Mouse (Mus musculus) stomach, embryonic 14.5 days (tissue): ENCODE measurements around the gene Ins2. TPM values are rescaled to one million over a fixed set of nuclear protein-coding genes. Genes with fewer than 3 reads are reported as not detected.

ENCODE experiments used
- ATAC-seq: fragments of 200-750 bp; cut with Nextera tagmentation; 2 replicates; pipeline ENCODE4 v1.8.0; 2017; ENCODE audit warnings: low read depth, moderate TSS enrichment; ENCODE audit not compliant: insufficient number of reproducible peaks, insufficient read depth, low FRiP score
- H3K27ac ChIP-seq: fragments of 300-500 bp; sonication (generic); 2 replicates; pipeline ENCODE4 v1.5.1; 2014; ENCODE audit warnings: mild to moderate bottlenecking, low read length, moderate library complexity, mixed read lengths
- H3K27me3 ChIP-seq: fragments of 300-500 bp; sonication (generic); 2 replicates; pipeline ENCODE4 v1.6.1; 2014; ENCODE audit warnings: low read length, control low read depth, mixed read lengths; ENCODE audit not compliant: control insufficient read depth, insufficient read depth
- H3K36me3 ChIP-seq: fragments of 300-500 bp; sonication (generic); 2 replicates; pipeline ENCODE4 v1.6.1; 2014; ENCODE audit warnings: mild to moderate bottlenecking, control low read depth, low read length, moderate library complexity, mixed read lengths; ENCODE audit not compliant: control insufficient read depth, insufficient read depth
- H3K4me1 ChIP-seq: fragments of 300-500 bp; sonication (generic); 2 replicates; pipeline ENCODE4 v1.6.1; 2014; ENCODE audit warnings: low read length, control low read depth, mixed read lengths; ENCODE audit not compliant: control insufficient read depth, insufficient read depth
- H3K4me2 ChIP-seq: fragments of 300-500 bp; sonication (generic); replicated peaks from 2 replicates; pipeline ENCODE4 v1.6.1; 2014; ENCODE audit warnings: low read depth, low read length, control low read depth
- H3K4me3 ChIP-seq: fragments of 300-500 bp; sonication (generic); 2 replicates; pipeline ENCODE4 v1.5.1; 2014; ENCODE audit warnings: low read depth, low read length, control low read depth
- H3K9ac ChIP-seq: fragments of 300-500 bp; sonication (generic); replicated peaks from 2 replicates; pipeline ENCODE4 v1.6.1; 2014; ENCODE audit warnings: low read depth, mild to moderate bottlenecking, control low read depth, low read length, moderate library complexity, mixed read lengths
- H3K9me3 ChIP-seq: fragments of 300-500 bp; sonication (generic); 2 replicates; pipeline ENCODE4 v1.6.1; 2016; ENCODE audit warnings: low read depth, low read length, control low read depth; ENCODE audit not compliant: control insufficient read depth
- WGBS: fragments of 180-500 bp; shearing (Covaris S2); extraction: QIAGEN DNeasy Blood & Tissue Kit; methylation state at CpG from one replicate; pipeline ENCODE4 v1.1.7; 2014; 5-methylcytosine and 5-hydroxymethylcytosine counted together
- polyA plus RNA-seq: library from polyadenylated mRNA; unstranded; fragments of >200 nt; fragmentation: Nextera tagmentation; extraction: Ambion mirVana; gene quantifications from 2 replicates; pipeline ENCODE4 v1.2.1, GENCODE M21; 2014

Ins2 gene
- polyA plus RNA-seq, 1 experiment from 2014 or later: not detected

DNA sequence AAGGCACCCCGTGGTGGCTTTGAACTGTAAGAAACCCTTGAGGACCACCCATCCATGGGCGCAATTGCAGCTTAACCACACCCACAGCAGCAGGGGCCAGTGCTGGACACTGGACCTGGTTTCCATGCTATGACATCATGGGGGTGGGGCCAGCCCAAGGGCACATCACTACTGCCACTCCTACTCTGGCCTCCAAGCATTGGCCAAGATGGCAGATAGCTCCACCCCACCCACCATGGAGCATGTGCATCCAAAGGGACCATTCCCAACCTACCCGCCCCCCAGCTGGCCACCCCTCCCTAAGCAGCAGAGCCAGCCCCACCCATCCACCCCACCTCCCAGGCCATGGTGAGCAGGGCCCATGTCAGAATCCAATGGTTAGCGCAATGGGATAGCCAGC is 87.1 kb downstream of the Ins2 start:
- H3K36me3 ChIP-seq: peaks cover 26% of the 10 kb centered on the region
- H3K9me3 ChIP-seq: no peaks in the 10 kb centered on the region
- peak overlapping the region; percentile 77; the same call in 1 of the 2 replicates for H3K27ac ChIP-seq
- peak overlapping the region; percentile 57 for H3K4me2 ChIP-seq
- H3K4me1 ChIP-seq: no peaks in the 10 kb centered on the region
- 27% methylated on average over 4 of the region's 4 CpGs for WGBS
- peak overlapping the region; percentile 63; the same call in 1 of the 2 replicates for H3K9ac ChIP-seq
- peaks cover 27% of the 10 kb centered on the region; the same call in 1 of the 2 replicates for H3K27me3 ChIP-seq
- ATAC-seq: peak; percentile 50; the same call in 1 of the 2 replicates
- H3K4me3 ChIP-seq: peak overlapping the region; percentile 59

DNA sequence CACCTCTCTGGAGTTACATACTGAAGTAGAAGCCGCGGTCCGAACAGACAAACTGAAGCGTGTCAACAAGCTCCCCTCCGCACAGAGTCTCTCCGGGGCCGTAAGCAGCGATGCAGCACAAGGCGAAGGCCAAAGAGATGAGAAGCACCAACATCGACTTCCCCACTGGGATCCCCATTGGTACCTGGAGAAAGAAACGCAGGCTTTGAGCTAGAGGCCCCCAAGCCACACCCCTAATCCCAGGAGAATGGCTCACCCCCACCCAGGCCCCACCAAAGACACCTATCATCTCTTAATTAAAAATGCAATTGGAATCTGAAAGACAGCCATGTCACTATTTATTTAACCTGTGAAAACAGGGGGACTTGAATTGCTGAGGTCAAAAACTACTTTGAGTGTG is 87.5 kb downstream of the Ins2 start:
- WGBS: 14% methylated on average over 11 of the region's 11 CpGs
- no peaks in the 10 kb centered on the region for H3K9me3 ChIP-seq
- peaks cover 27% of the 10 kb centered on the region; the same call in 1 of the 2 replicates for H3K27me3 ChIP-seq
- peaks cover 26% of the 10 kb centered on the region for H3K36me3 ChIP-seq
- no peak for ATAC-seq
- H3K27ac ChIP-seq: peak overlapping the region; percentile 15; the same call in 1 of the 2 replicates
- H3K4me2 ChIP-seq: peak overlapping the region; percentile 57
- peak overlapping the region; percentile 59 for H3K4me3 ChIP-seq
- H3K4me1 ChIP-seq: no peaks in the 10 kb centered on the region
- peak overlapping the region; percentile 63; the same call in 1 of the 2 replicates for H3K9ac ChIP-seq

DNA sequence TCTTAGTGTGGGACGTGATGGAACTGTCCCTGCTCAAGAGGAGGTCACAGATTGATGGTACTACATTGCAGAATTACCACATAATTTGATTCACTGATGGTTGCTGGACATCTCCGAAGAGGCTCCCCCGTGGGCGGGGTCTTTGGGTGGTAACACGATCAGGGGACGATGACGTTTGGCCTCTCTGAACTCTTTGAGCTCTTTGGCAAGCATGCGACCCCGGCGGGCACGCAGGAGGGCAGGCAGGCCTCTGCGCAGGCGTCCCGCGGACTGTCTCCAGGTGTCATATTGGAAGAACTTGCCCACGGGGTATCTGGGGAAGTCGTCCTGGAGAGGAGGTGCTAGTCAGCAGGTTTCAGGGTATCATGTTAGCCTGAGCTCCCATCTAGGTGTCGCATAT is 89.5 kb downstream of the Ins2 start:
- WGBS: 17% methylated on average over 18 of the region's 18 CpGs
- no peak for ATAC-seq
- peak overlapping the region; percentile 59; the same call in 1 of the 2 replicates for H3K4me3 ChIP-seq
- H3K27ac ChIP-seq: no peak overlapping the region
- no peak overlapping the region for H3K9ac ChIP-seq
- H3K4me1 ChIP-seq: no peaks in the 10 kb centered on the region
- H3K4me2 ChIP-seq: peak overlapping the region; percentile 57; the same call in 1 of the 2 replicates
- 0 out of 2 replicates have a peak, but pooled peaks cover 23% of the 10 kb centered on the region for H3K27me3 ChIP-seq
- no peaks in the 10 kb centered on the region for H3K9me3 ChIP-seq
- H3K36me3 ChIP-seq: peaks cover 26% of the 10 kb centered on the region

DNA sequence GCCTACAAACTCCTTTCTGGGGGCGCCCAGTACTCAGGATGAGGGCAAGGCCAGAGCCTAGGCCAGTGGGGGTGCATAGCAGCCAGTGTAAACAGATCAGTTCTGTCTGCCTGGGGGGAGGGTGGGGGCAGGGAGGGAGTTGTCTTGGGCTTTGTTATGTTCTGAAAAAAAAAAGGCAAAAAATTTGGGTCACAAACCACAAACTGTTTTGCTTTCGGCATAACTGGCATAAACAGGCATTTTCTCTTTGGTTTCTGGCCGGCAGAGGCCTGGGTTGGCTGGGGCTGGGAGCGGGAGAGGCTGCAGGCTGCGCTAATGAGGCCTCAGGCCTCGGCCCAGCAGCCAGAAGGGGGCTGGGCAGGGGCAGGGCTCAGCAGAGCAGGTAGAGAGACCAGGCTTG is 96.5 kb downstream of the Ins2 start:
- Histone ChIP-seq H3K9me3 (no peaks in the 10 kb centered on the region), H3K27me3 (no peaks in the 10 kb centered on the region), H3K27ac (no peak overlapping the region), H3K4me2 (no peak overlapping the region), H3K4me1 (no peaks in the 10 kb centered on the region), H3K9ac (no peak overlapping the region), H3K4me3 (no peak overlapping the region), H3K36me3 (peaks cover 3% of the 10 kb centered on the region)
- WGBS: 32% methylated on average over 6 of the region's 6 CpGs
- peak; percentile 39; the same call in 1 of the 2 replicates for ATAC-seq

DNA sequence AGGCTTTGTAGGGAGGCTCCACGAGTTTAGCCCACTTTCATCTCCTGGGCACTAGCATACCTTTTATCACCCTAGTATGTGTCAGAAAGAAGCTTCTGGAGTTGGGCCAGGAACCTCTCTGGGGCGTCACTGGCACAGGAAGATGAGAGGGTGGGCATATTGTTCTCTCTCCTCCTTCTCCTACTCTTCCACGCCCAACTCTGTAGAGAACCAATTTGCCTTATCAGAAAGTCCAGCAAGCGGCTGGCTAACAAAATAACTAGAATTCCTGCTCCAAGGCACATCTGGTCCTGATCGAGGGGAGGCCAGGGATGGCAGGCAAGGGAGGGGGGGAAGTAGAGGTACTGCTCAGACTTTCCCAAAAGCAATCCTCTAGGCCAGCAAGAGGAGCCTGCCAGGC is 98.1 kb downstream of the Ins2 start:
- no peak for ATAC-seq
- WGBS: 31% methylated on average over 5 of the region's 5 CpGs
- H3K4me2 ChIP-seq: no peak overlapping the region
- H3K4me3 ChIP-seq: no peak overlapping the region
- H3K4me1 ChIP-seq: no peaks in the 10 kb centered on the region
- H3K9ac ChIP-seq: no peak overlapping the region
- H3K27ac ChIP-seq: no peak overlapping the region
- no peaks in the 10 kb centered on the region for H3K36me3 ChIP-seq
- no peaks in the 10 kb centered on the region for H3K27me3 ChIP-seq
- no peaks in the 10 kb centered on the region for H3K9me3 ChIP-seq

DNA sequence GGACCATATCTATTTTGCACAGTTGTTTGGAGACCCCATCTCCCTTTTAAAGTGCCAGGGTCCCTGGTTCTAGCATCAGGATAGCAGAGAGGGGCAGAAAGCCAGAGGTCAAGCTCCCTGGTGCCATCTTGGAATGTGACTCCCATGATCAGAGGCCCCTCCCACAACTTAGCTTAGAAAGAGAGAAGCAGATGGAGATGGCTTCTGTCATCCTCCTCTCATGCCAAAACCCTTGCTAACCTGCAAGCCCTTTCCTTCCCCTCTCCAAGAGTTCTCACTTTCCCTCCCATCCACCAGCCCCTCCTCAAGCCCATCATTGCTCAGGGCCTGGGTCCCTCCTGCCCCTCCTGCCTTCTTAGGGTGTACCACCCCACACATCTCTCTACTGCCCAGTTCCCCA is 107.0 kb downstream of the Ins2 start:
- H3K4me2 ChIP-seq: no peak overlapping the region
- no peak overlapping the region for H3K4me3 ChIP-seq
- H3K27me3 ChIP-seq: no peaks in the 10 kb centered on the region
- no peaks in the 10 kb centered on the region for H3K36me3 ChIP-seq
- H3K27ac ChIP-seq: no peak overlapping the region
- no peak overlapping the region for H3K9ac ChIP-seq
- no peak for ATAC-seq
- H3K9me3 ChIP-seq: no peaks in the 10 kb centered on the region
- H3K4me1 ChIP-seq: no peaks in the 10 kb centered on the region

DNA sequence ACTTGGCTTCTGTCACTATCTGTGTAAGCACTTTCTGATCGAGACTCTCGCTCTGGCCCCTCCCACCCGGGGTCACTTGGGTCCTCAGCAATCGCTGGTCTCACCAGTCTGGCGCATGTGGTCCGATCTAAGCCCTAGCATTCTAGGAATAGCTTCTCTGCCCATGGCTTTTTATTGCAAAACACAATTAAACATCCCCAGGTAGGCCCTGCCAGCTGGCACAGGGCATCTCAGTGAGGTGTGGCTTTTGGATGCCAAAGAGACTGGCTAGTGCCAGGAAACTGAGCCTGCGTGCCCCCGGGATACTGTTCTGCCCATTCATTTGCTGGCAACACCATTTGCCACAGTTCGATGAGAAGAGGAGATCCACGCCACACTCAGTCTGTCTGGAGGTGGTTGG is 112.5 kb downstream of the Ins2 start:
- Histone ChIP-seq H3K4me1 (no peaks in the 10 kb centered on the region), H3K9ac (no peak overlapping the region), H3K27ac (no peak overlapping the region), H3K4me3 (no peak overlapping the region), H3K9me3 (no peaks in the 10 kb centered on the region), H3K27me3 (no peaks in the 10 kb centered on the region), H3K4me2 (no peak overlapping the region), H3K36me3 (no peaks in the 10 kb centered on the region)
- 73% methylated on average over 10 of the region's 10 CpGs for WGBS
- ATAC-seq: no peak

DNA sequence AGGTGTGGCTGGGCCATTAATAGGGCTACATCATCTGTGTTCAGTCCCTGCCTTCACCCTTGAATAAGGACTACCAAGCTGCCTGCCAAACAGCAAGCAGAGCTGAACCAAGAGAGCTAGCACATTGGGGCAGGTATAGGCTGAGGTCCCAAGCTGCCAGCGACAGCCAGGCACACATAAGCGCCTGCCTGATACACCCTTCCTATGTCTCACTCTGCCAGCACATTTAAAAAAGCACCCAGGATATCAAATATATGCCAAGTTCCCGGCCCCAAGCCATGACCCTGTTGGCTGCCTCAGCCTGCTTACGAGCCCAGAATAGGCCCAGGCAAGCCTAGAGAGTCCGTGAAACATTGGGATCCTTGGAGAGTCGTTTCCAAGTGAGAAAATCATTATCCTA is 113.4 kb downstream of the Ins2 start:
- Histone ChIP-seq H3K4me3 (no peak overlapping the region), H3K9me3 (no peaks in the 10 kb centered on the region), H3K27ac (no peak overlapping the region), H3K9ac (no peak overlapping the region), H3K4me1 (no peaks in the 10 kb centered on the region), H3K4me2 (no peak overlapping the region), H3K36me3 (no peaks in the 10 kb centered on the region), H3K27me3 (no peaks in the 10 kb centered on the region)
- no peak for ATAC-seq
- WGBS: 84% methylated on average over 6 of the region's 6 CpGs
